Comparison of ENCODE assay signal across 7 mouse cellular contexts in genomic region chr6:122763844-122764445, GRCm38 (mm10). TPM values are rescaled to one million over a fixed set of nuclear protein-coding genes. Genes with fewer than 3 reads are reported as not detected.
A peak's percentile ranks its signal among the peaks of the same experiment; 100 is the strongest.
DNase-seq lines count a peak whose midpoint lies in the region; ATAC-seq and TF ChIP-seq lines count a peak whose summit lies in the region.

No protein-coding gene starts in this region.

- H3K9ac ChIP-seq in neural tube, embryonic 11.5 days (ENCODE audit: low read length), result peak overlapping the region; percentile 60
- H3K9ac ChIP-seq in forebrain, embryonic 12.5 days, result peak overlapping the region; percentile 59
- H3K9ac ChIP-seq in liver, adult 2 months (ENCODE audit: low read depth, low read length), result no peak overlapping the region
- H3K9ac ChIP-seq in stomach, embryonic 14.5 days (replicated peaks; ENCODE audit: low read depth, low read length), result 0 out of 2 replicates have a peak overlapping the region, but pooled peaks have one; percentile 21

- H3K9me3 ChIP-seq in neural tube, embryonic 11.5 days (ENCODE audit: control insufficient read depth, low read length), result no peaks in the 10 kb centered on the region
- no peaks in the 10 kb centered on the region for H3K9me3 ChIP-seq in forebrain, embryonic 12.5 days
- H3K9me3 ChIP-seq in stomach, embryonic 14.5 days (ENCODE audit: control insufficient read depth, low read depth, low read length), result no peaks in the 10 kb centered on the region

- H3K4me2 ChIP-seq in neural tube, embryonic 11.5 days (ENCODE audit: low read depth), result peak overlapping the region; percentile 83
- peak overlapping the region; percentile 88 for H3K4me2 ChIP-seq in forebrain, embryonic 12.5 days
- H3K4me2 ChIP-seq in stomach, embryonic 14.5 days (replicated peaks; ENCODE audit: low read depth, low read length), result peak overlapping the region; percentile 98

- DNase-seq in neural tube, embryonic 11.5 days (ENCODE audit: low spot score), result no peak
- DNase-seq in neural tube, embryonic 10.5 days (ENCODE audit: extremely low spot score, low spot score), result no peak
- no peak for DNase-seq in liver, adult 2 months (ENCODE audit: extremely low read depth, low read depth, low spot score)
- no peak for DNase-seq in left cerebral cortex, adult 18-20 months (ENCODE audit: low spot score in 2 of 2)
- no peak for DNase-seq in layer of hippocampus, adult 18-20 months (ENCODE audit: low spot score in 2 of 2)

- no peaks in the 10 kb centered on the region for H3K27me3 ChIP-seq in neural tube, embryonic 11.5 days (ENCODE audit: control insufficient read depth, insufficient read depth, low read length)
- peaks cover 15% of the 10 kb centered on the region; the same call in 1 of the 2 replicates for H3K27me3 ChIP-seq in forebrain, embryonic 12.5 days
- H3K27me3 ChIP-seq in liver, adult 2 months (ENCODE audit: control insufficient read depth, insufficient read depth, low read length), result peaks cover 5% of the 10 kb centered on the region; the same call in 1 of the 2 replicates
- no peaks in the 10 kb centered on the region for H3K27me3 ChIP-seq in stomach, embryonic 14.5 days (ENCODE audit: control insufficient read depth, insufficient read depth, low read length)

- H3K27ac ChIP-seq in neural tube, embryonic 11.5 days (ENCODE audit: low read depth, low read length), result no peak overlapping the region
- peak overlapping the region; percentile 84 for H3K27ac ChIP-seq in forebrain, embryonic 12.5 days
- H3K27ac ChIP-seq in liver, adult 2 months (replicated peaks; ENCODE audit: insufficient read depth, low read depth, low read length), result no peak overlapping the region
- no peak overlapping the region for H3K27ac ChIP-seq in stomach, embryonic 14.5 days (ENCODE audit: low read length)

- TF ChIP-seq CTCF in liver, adult 2 months (IDR thresholded peaks at IDR 0.05; ENCODE audit: low read depth, low read length), result no peak

- TF ChIP-seq POLR2A in liver, adult 2 months (IDR thresholded peaks at IDR 0.05; ENCODE audit: extremely low read depth, insufficient read depth, low read length), result no peak

- no peaks in the 10 kb centered on the region; the same call in 1 of the 2 replicates for H3K4me1 ChIP-seq in neural tube, embryonic 11.5 days (ENCODE audit: control insufficient read depth, insufficient read depth, low read length)
- H3K4me1 ChIP-seq in forebrain, embryonic 12.5 days, result peaks cover 21% of the 10 kb centered on the region
- H3K4me1 ChIP-seq in liver, adult 2 months (ENCODE audit: control insufficient read depth, insufficient read depth, low read length), result no peaks in the 10 kb centered on the region
- peaks cover 11% of the 10 kb centered on the region; the same call in 1 of the 2 replicates for H3K4me1 ChIP-seq in stomach, embryonic 14.5 days (ENCODE audit: control insufficient read depth, insufficient read depth, low read length)

- WGBS in neural tube, embryonic 11.5 days, result 37% methylated on average over 17 of the region's 17 CpGs
- WGBS in forebrain, embryonic 12.5 days, result 33% methylated on average over 17 of the region's 17 CpGs
- 40% methylated on average over 17 of the region's 17 CpGs for WGBS in liver, adult 2 months
- 32% methylated on average over 17 of the region's 17 CpGs for WGBS in stomach, embryonic 14.5 days

- H3K79me2 ChIP-seq in liver, adult 2 months (ENCODE audit: control insufficient read depth, insufficient read depth, low read length), result no peaks in the 10 kb centered on the region

- peak overlapping the region; percentile 51 for H3K4me3 ChIP-seq in neural tube, embryonic 11.5 days (ENCODE audit: low read depth, low read length)
- peak overlapping the region; percentile 52 for H3K4me3 ChIP-seq in forebrain, embryonic 12.5 days (replicated peaks)
- H3K4me3 ChIP-seq in liver, adult 2 months (ENCODE audit: insufficient read depth, low read depth, low read length), result peak overlapping the region; percentile 16
- H3K4me3 ChIP-seq in stomach, embryonic 14.5 days (ENCODE audit: low read depth, low read length), result peak overlapping the region; percentile 38

- peak; percentile 5; the same call in 1 of the 2 replicates for ATAC-seq in neural tube, embryonic 11.5 days (ENCODE audit: insufficient read depth, low FRiP score, low TSS enrichment)
- 0 out of 2 replicates have a peak, but pooled peaks have one; percentile 3 for ATAC-seq in forebrain, embryonic 12.5 days (ENCODE audit: low FRiP score)
- ATAC-seq in stomach, embryonic 14.5 days (ENCODE audit: insufficient number of reproducible peaks, insufficient read depth, low FRiP score, low read depth), result no peak

- H3K36me3 ChIP-seq in neural tube, embryonic 11.5 days (ENCODE audit: control insufficient read depth, insufficient read depth, low read length), result no peaks in the 10 kb centered on the region
- H3K36me3 ChIP-seq in forebrain, embryonic 12.5 days (replicated peaks), result no peaks in the 10 kb centered on the region
- H3K36me3 ChIP-seq in liver, adult 2 months (ENCODE audit: control insufficient read depth, insufficient read depth, low read length), result no peaks in the 10 kb centered on the region
- no peaks in the 10 kb centered on the region for H3K36me3 ChIP-seq in stomach, embryonic 14.5 days (ENCODE audit: control insufficient read depth, insufficient read depth, low read length)

RNA-seq across cellular contexts. Expression of gene Slc2a3, which starts 37.5 kb away (rescaled TPM):
- 31.1 and 39.5 TPM in 2 replicates for polyA plus RNA-seq in neural tube, embryonic 11.5 days (2014; fragmentation: Nextera tagmentation; extraction: Ambion mirVana)
- polyA plus RNA-seq in forebrain, embryonic 12.5 days (2016; fragmentation: Nextera tagmentation; extraction: Ambion mirVana), result 17.7 and 24.2 TPM in 2 replicates
- total RNA-seq in liver, adult 2 months (2014; rRNA removed), result 0.28 and 0.40 TPM in 2 replicates
- polyA plus RNA-seq in liver, adult 2 months (2012; rRNA removed), result 0.22 and 0.66 TPM in 2 replicates
- polyA plus RNA-seq in stomach, embryonic 14.5 days (2014; fragmentation: Nextera tagmentation; extraction: Ambion mirVana), result 12.8 and 14.2 TPM in 2 replicates
- 100 to 1,000 TPM; 120 to 139 TPM for total RNA-seq in left cerebral cortex, adult 18-20 months (2021)
- 100 to 1,000 TPM; 110 to 113 TPM for total RNA-seq in layer of hippocampus, adult 18-20 months (2021)

RNA-seq across cellular contexts. Expression of gene Foxj2, which starts 55.8 kb away (rescaled TPM):
- 4.8 and 5.1 TPM in 2 replicates for polyA plus RNA-seq in neural tube, embryonic 11.5 days (2014; fragmentation: Nextera tagmentation; extraction: Ambion mirVana)
- 5.7 and 5.8 TPM in 2 replicates for polyA plus RNA-seq in forebrain, embryonic 12.5 days (2016; fragmentation: Nextera tagmentation; extraction: Ambion mirVana)
- total RNA-seq in liver, adult 2 months (2014; rRNA removed), result 1.7 and 2.3 TPM in 2 replicates
- 3.1 and 3.3 TPM in 2 replicates for polyA plus RNA-seq in liver, adult 2 months (2012; rRNA removed)
- polyA plus RNA-seq in stomach, embryonic 14.5 days (2014; fragmentation: Nextera tagmentation; extraction: Ambion mirVana), result 6.7 and 7.9 TPM in 2 replicates
- total RNA-seq in left cerebral cortex, adult 18-20 months (2021), result 10 to 100 TPM; 26.7 to 29.4 TPM
- 10 to 100 TPM; 29.1 to 29.9 TPM for total RNA-seq in layer of hippocampus, adult 18-20 months (2021)

RNA-seq across cellular contexts. Expression of gene Nanog, which starts 56.7 kb away (rescaled TPM):
- polyA plus RNA-seq in neural tube, embryonic 11.5 days (2014; fragmentation: Nextera tagmentation; extraction: Ambion mirVana), result 0.11 TPM in 1 of 2 replicates, not detected in the other
- 0.19 and 0.22 TPM in 2 replicates for polyA plus RNA-seq in forebrain, embryonic 12.5 days (2016; fragmentation: Nextera tagmentation; extraction: Ambion mirVana)
- total RNA-seq in liver, adult 2 months (2014; rRNA removed), result not detected in 2 replicates
- not detected in 2 replicates for polyA plus RNA-seq in liver, adult 2 months (2012; rRNA removed)
- polyA plus RNA-seq in stomach, embryonic 14.5 days (2014; fragmentation: Nextera tagmentation; extraction: Ambion mirVana), result 0.13 and 0.32 TPM in 2 replicates
- not detected for total RNA-seq in left cerebral cortex, adult 18-20 months (2021)
- not detected for total RNA-seq in layer of hippocampus, adult 18-20 months (2021)
